8 mouse cellular contexts compared by ENCODE assay signal in genomic region chr15:5117031-5117601, GRCm38 (mm10). TPM values are rescaled to one million over a fixed set of nuclear protein-coding genes. Genes with fewer than 3 reads are reported as not detected.
DNase-seq lines count a peak whose midpoint lies in the region; ATAC-seq and TF ChIP-seq lines count a peak whose summit lies in the region.

No protein-coding gene starts in this region.

- H3K27me3 ChIP-seq in heart, embryonic 15.5 days: no peaks in the 10 kb centered on the region
- no peaks in the 10 kb centered on the region for H3K27me3 ChIP-seq in hindbrain, embryonic 12.5 days
- H3K27me3 ChIP-seq in liver, postnatal 0 days (ENCODE audit: insufficient read depth, low read length): no peaks in the 10 kb centered on the region
- H3K27me3 ChIP-seq in stomach, postnatal 0 days (ENCODE audit: control insufficient read depth, insufficient read depth, low read length): no peaks in the 10 kb centered on the region

- H3K9me3 ChIP-seq in heart, embryonic 15.5 days (replicated peaks): no peaks in the 10 kb centered on the region
- no peaks in the 10 kb centered on the region for H3K9me3 ChIP-seq in hindbrain, embryonic 12.5 days (replicated peaks)
- no peaks in the 10 kb centered on the region for H3K9me3 ChIP-seq in liver, postnatal 0 days (ENCODE audit: low read length)
- no peaks in the 10 kb centered on the region for H3K9me3 ChIP-seq in stomach, postnatal 0 days (ENCODE audit: control insufficient read depth, low read length)

- H3K4me2 ChIP-seq in heart, embryonic 15.5 days: peak overlapping the region; percentile 75
- peak overlapping the region; percentile 76 for H3K4me2 ChIP-seq in hindbrain, embryonic 12.5 days (replicated peaks)
- H3K4me2 ChIP-seq in liver, postnatal 0 days (ENCODE audit: low read depth, low read length): peak overlapping the region; percentile 75
- peak overlapping the region; percentile 68 for H3K4me2 ChIP-seq in stomach, postnatal 0 days (replicated peaks; ENCODE audit: low read depth)

- no peak for TF ChIP-seq CTCF in liver, postnatal 0 days (IDR thresholded peaks at IDR 0.05; ENCODE audit: low read depth)
- no peak for TF ChIP-seq CTCF in stomach, postnatal 0 days (IDR thresholded peaks at IDR 0.05; ENCODE audit: low read depth)

- no peak for TF ChIP-seq EP300 in liver, postnatal 0 days (IDR thresholded peaks at IDR 0.05; ENCODE audit: low read depth)
- TF ChIP-seq EP300 in stomach, postnatal 0 days (optimal IDR thresholded peaks at IDR 0.05): no peak

- H3K27ac ChIP-seq in heart, embryonic 15.5 days: peak overlapping the region; percentile 92
- peak overlapping the region; percentile 91 for H3K27ac ChIP-seq in hindbrain, embryonic 12.5 days
- H3K27ac ChIP-seq in liver, postnatal 0 days (ENCODE audit: low read depth): peak overlapping the region; percentile 88
- H3K27ac ChIP-seq in stomach, postnatal 0 days (replicated peaks): peak overlapping the region; percentile 91

- peak overlapping the region; percentile 88 for H3K4me3 ChIP-seq in heart, embryonic 15.5 days
- peak overlapping the region; percentile 80 for H3K4me3 ChIP-seq in hindbrain, embryonic 12.5 days
- H3K4me3 ChIP-seq in liver, postnatal 0 days (ENCODE audit: low read depth, low read length): peak overlapping the region; percentile 96
- peak overlapping the region; percentile 92 for H3K4me3 ChIP-seq in stomach, postnatal 0 days (ENCODE audit: low read depth, low read length)

- peak overlapping the region; percentile 86 for H3K9ac ChIP-seq in heart, embryonic 15.5 days
- peak overlapping the region; percentile 91 for H3K9ac ChIP-seq in hindbrain, embryonic 12.5 days
- H3K9ac ChIP-seq in liver, postnatal 0 days (replicated peaks): peak overlapping the region; percentile 95
- peak overlapping the region; percentile 98 for H3K9ac ChIP-seq in stomach, postnatal 0 days (ENCODE audit: low read length)

- H3K36me3 ChIP-seq in heart, embryonic 15.5 days: peaks cover 44% of the 10 kb centered on the region
- peaks cover 36% of the 10 kb centered on the region for H3K36me3 ChIP-seq in hindbrain, embryonic 12.5 days
- H3K36me3 ChIP-seq in liver, postnatal 0 days (replicated peaks; ENCODE audit: insufficient read depth, low read length): peaks cover 38% of the 10 kb centered on the region
- peaks cover 10% of the 10 kb centered on the region; the same call in 1 of the 2 replicates for H3K36me3 ChIP-seq in stomach, postnatal 0 days (ENCODE audit: control insufficient read depth, insufficient read depth, low read length)

- no peak for ATAC-seq in heart, embryonic 15.5 days (replicated peaks; ENCODE audit: insufficient number of reproducible peaks, insufficient read depth, low FRiP score, low read depth)
- ATAC-seq in hindbrain, embryonic 12.5 days (ENCODE audit: low FRiP score): no peak; the same call in 1 of the 2 replicates
- peak; percentile 2; the same call in 1 of the 2 replicates for ATAC-seq in liver, postnatal 0 days
- peak; percentile 1; the same call in 1 of the 2 replicates for ATAC-seq in stomach, postnatal 0 days (ENCODE audit: low FRiP score, low TSS enrichment)
- ATAC-seq in erythroid progenitor cell, adult 5-6 weeks (replicated peaks; ENCODE audit: low FRiP score, poor library complexity, severe bottlenecking): no peak
- no peak for ATAC-seq in megakaryocyte-erythroid progenitor cell, adult 5-6 weeks (replicated peaks; ENCODE audit: low FRiP score, low TSS enrichment, poor library complexity, severe bottlenecking)

- no peak for DNase-seq in heart, adult 18-20 months
- DNase-seq in adrenal gland, postnatal 10 days: peak; percentile 43
- no peak for DNase-seq in liver, postnatal 0 days
- DNase-seq in stomach, postnatal 0 days (ENCODE audit: low spot score): no peak

- WGBS in heart, embryonic 15.5 days: 2% methylated on average over 22 of the region's 22 CpGs
- 3% methylated on average over 22 of the region's 22 CpGs for WGBS in hindbrain, embryonic 12.5 days
- 3% methylated on average over 22 of the region's 22 CpGs for WGBS in liver, postnatal 0 days (ENCODE audit: insufficient replicate concordance)
- 1% methylated on average over 22 of the region's 22 CpGs for WGBS in stomach, postnatal 0 days

- H3K4me1 ChIP-seq in heart, embryonic 15.5 days (replicated peaks): peaks cover 22% of the 10 kb centered on the region
- H3K4me1 ChIP-seq in hindbrain, embryonic 12.5 days: peaks cover 15% of the 10 kb centered on the region
- H3K4me1 ChIP-seq in liver, postnatal 0 days (ENCODE audit: insufficient read depth): peaks cover 22% of the 10 kb centered on the region
- H3K4me1 ChIP-seq in stomach, postnatal 0 days (replicated peaks; ENCODE audit: control insufficient read depth, insufficient read depth): no peaks in the 10 kb centered on the region; the same call in 1 of the 2 replicates

RNA-seq across cellular contexts. Expression of gene Rpl37, which starts 0.7 kb away (rescaled TPM):
- polyA plus RNA-seq in heart, embryonic 15.5 days (2015; fragmentation: Nextera tagmentation; extraction: Ambion mirVana): 246 and 397 TPM in 2 replicates
- 100 to 1,000 TPM; 208 to 218 TPM for total RNA-seq in heart, adult 18-20 months (2021)
- total RNA-seq in adrenal gland, postnatal 10 days (2021): 100 to 1,000 TPM; 429 to 446 TPM
- polyA plus RNA-seq in hindbrain, embryonic 12.5 days (2016; fragmentation: Nextera tagmentation; extraction: Ambion mirVana): 384 and 473 TPM in 2 replicates
- 412 and 430 TPM in 2 replicates for polyA plus RNA-seq in liver, postnatal 0 days (2015; fragmentation: Nextera tagmentation; extraction: Ambion mirVana)
- polyA plus RNA-seq in stomach, postnatal 0 days (2015; fragmentation: Nextera tagmentation; extraction: Ambion mirVana): 661 and 725 TPM in 2 replicates
- 257 and 311 TPM in 2 replicates for total RNA-seq in erythroid progenitor cell, adult 5-6 weeks (2015; ENCODE audit: low replicate concordance)
- 233 and 410 TPM in 2 replicates for total RNA-seq in erythroid progenitor cell, adult 5-6 weeks (2017; ENCODE audit: low replicate concordance)
- 2,794 and 2,966 TPM in 2 replicates for total RNA-seq in megakaryocyte-erythroid progenitor cell, adult 5-6 weeks (2014; fragmentation: Nextera tagmentation)
- 2,588 and 3,250 TPM in 2 replicates for total RNA-seq in megakaryocyte-erythroid progenitor cell, adult 5-6 weeks (2017)

RNA-seq across cellular contexts. Expression of gene Card6, which starts 8.8 kb away (rescaled TPM):
- polyA plus RNA-seq in heart, embryonic 15.5 days (2015; fragmentation: Nextera tagmentation; extraction: Ambion mirVana): 1.7 and 2.4 TPM in 2 replicates
- total RNA-seq in heart, adult 18-20 months (2021): 1 to 10 TPM; 6.9 to 10.0 TPM
- 1 to 10 TPM; 9.3 TPM for total RNA-seq in adrenal gland, postnatal 10 days (2021)
- 1.2 and 2.2 TPM in 2 replicates for polyA plus RNA-seq in hindbrain, embryonic 12.5 days (2016; fragmentation: Nextera tagmentation; extraction: Ambion mirVana)
- polyA plus RNA-seq in liver, postnatal 0 days (2015; fragmentation: Nextera tagmentation; extraction: Ambion mirVana): 2.1 and 2.7 TPM in 2 replicates
- 1.4 and 1.8 TPM in 2 replicates for polyA plus RNA-seq in stomach, postnatal 0 days (2015; fragmentation: Nextera tagmentation; extraction: Ambion mirVana)
- total RNA-seq in erythroid progenitor cell, adult 5-6 weeks (2015; ENCODE audit: low replicate concordance): 4.2 and 9.4 TPM in 2 replicates
- total RNA-seq in erythroid progenitor cell, adult 5-6 weeks (2017; ENCODE audit: low replicate concordance): 0.64 and 1.9 TPM in 2 replicates
- total RNA-seq in megakaryocyte-erythroid progenitor cell, adult 5-6 weeks (2014; fragmentation: Nextera tagmentation): 1.2 and 1.4 TPM in 2 replicates
- 0.19 and 0.52 TPM in 2 replicates for total RNA-seq in megakaryocyte-erythroid progenitor cell, adult 5-6 weeks (2017)

RNA-seq across cellular contexts. Expression of gene Prkaa1, which starts 26.5 kb away (rescaled TPM):
- polyA plus RNA-seq in heart, embryonic 15.5 days (2015; fragmentation: Nextera tagmentation; extraction: Ambion mirVana): 14.1 and 15.8 TPM in 2 replicates
- 10 to 100 TPM; 12.5 to 13.9 TPM for total RNA-seq in heart, adult 18-20 months (2021)
- total RNA-seq in adrenal gland, postnatal 10 days (2021): 10 to 100 TPM; 27.8 to 31.8 TPM
- polyA plus RNA-seq in hindbrain, embryonic 12.5 days (2016; fragmentation: Nextera tagmentation; extraction: Ambion mirVana): 17.0 and 18.1 TPM in 2 replicates
- 6.8 and 7.2 TPM in 2 replicates for polyA plus RNA-seq in liver, postnatal 0 days (2015; fragmentation: Nextera tagmentation; extraction: Ambion mirVana)
- polyA plus RNA-seq in stomach, postnatal 0 days (2015; fragmentation: Nextera tagmentation; extraction: Ambion mirVana): 13.7 and 13.9 TPM in 2 replicates
- 44.3 and 51.6 TPM in 2 replicates for total RNA-seq in erythroid progenitor cell, adult 5-6 weeks (2015; ENCODE audit: low replicate concordance)
- 19.4 and 20.3 TPM in 2 replicates for total RNA-seq in erythroid progenitor cell, adult 5-6 weeks (2017; ENCODE audit: low replicate concordance)
- 55.5 and 56.0 TPM in 2 replicates for total RNA-seq in megakaryocyte-erythroid progenitor cell, adult 5-6 weeks (2014; fragmentation: Nextera tagmentation)
- total RNA-seq in megakaryocyte-erythroid progenitor cell, adult 5-6 weeks (2017): 59.3 and 69.1 TPM in 2 replicates

RNA-seq across cellular contexts. Expression of gene C7, which starts 53.6 kb away (rescaled TPM):
- 0.09 and 0.10 TPM in 2 replicates for polyA plus RNA-seq in heart, embryonic 15.5 days (2015; fragmentation: Nextera tagmentation; extraction: Ambion mirVana)
- total RNA-seq in heart, adult 18-20 months (2021): 1 to 10 TPM; 2.3 to 7.9 TPM
- 1 to 10 TPM; 6.4 to 6.6 TPM for total RNA-seq in adrenal gland, postnatal 10 days (2021)
- not detected in 2 replicates for polyA plus RNA-seq in hindbrain, embryonic 12.5 days (2016; fragmentation: Nextera tagmentation; extraction: Ambion mirVana)
- not detected in 2 replicates for polyA plus RNA-seq in liver, postnatal 0 days (2015; fragmentation: Nextera tagmentation; extraction: Ambion mirVana)
- polyA plus RNA-seq in stomach, postnatal 0 days (2015; fragmentation: Nextera tagmentation; extraction: Ambion mirVana): 0.04 and 0.06 TPM in 2 replicates
- total RNA-seq in erythroid progenitor cell, adult 5-6 weeks (2015; ENCODE audit: low replicate concordance): not detected in 2 replicates
- total RNA-seq in erythroid progenitor cell, adult 5-6 weeks (2017; ENCODE audit: low replicate concordance): not detected in 2 replicates
- total RNA-seq in megakaryocyte-erythroid progenitor cell, adult 5-6 weeks (2014; fragmentation: Nextera tagmentation): not detected in 2 replicates
- not detected in 2 replicates for total RNA-seq in megakaryocyte-erythroid progenitor cell, adult 5-6 weeks (2017)

Comparison
In these comparisons a context has a peak if more than half of its experiments do, and no peak if none do; other contexts are left out.
1. ATAC-seq: peak in liver, postnatal 0 days (single experiment) and stomach, postnatal 0 days (single experiment); none in heart, embryonic 15.5 days (single experiment), hindbrain, embryonic 12.5 days (single experiment), erythroid progenitor cell, adult 5-6 weeks (single experiment) and megakaryocyte-erythroid progenitor cell, adult 5-6 weeks (single experiment).
2. RNA of gene Rpl37, which starts 0.7 kb away (total RNA-seq): 2,588 to 3,250 TPM in megakaryocyte-erythroid progenitor cell, adult 5-6 weeks; 429 to 446 TPM in adrenal gland, postnatal 10 days, 233 to 410 TPM in erythroid progenitor cell, adult 5-6 weeks and 208 to 218 TPM in heart, adult 18-20 months; every median in the first group is over 4 times any median in the second.
3. Peak in every context shown above with its lines, with median percentiles within 50 percentile points of each other: H3K27ac ChIP-seq, H3K4me2 ChIP-seq, H3K4me3 ChIP-seq and H3K9ac ChIP-seq.